Mouse (Mus musculus) lung, embryonic 15.5 days (tissue): ENCODE results near the gene 3100002H09Rik. TPM values are rescaled to one million over a fixed set of nuclear protein-coding genes. Genes with fewer than 3 reads are reported as not detected.
A peak's percentile ranks its signal among the peaks of the same experiment; 100 is the strongest.

Experiments
- ATAC-seq: fragments of 200-750 bp; cut with Nextera tagmentation; 2 replicates; pipeline ENCODE4 v1.8.0; 2017; ENCODE audit warnings: moderate number of reproducible peaks, borderline replicate concordance; ENCODE audit not compliant: low FRiP score, low TSS enrichment; ENCODE audit errors: extremely low read depth
- H3K27ac ChIP-seq: fragments of 300-500 bp; sonication (generic); 2 replicates; pipeline ENCODE4 v1.5.1; 2015; ENCODE audit warnings: moderate library complexity, mild to moderate bottlenecking, inconsistent platforms
- H3K27me3 ChIP-seq: fragments of 300-500 bp; sonication (generic); 2 replicates; pipeline ENCODE4 v1.6.1; 2015; ENCODE audit warnings: inconsistent platforms
- H3K36me3 ChIP-seq: fragments of 300-500 bp; sonication (generic); 2 replicates; pipeline ENCODE4 v1.6.1; 2015; ENCODE audit warnings: inconsistent platforms
- H3K4me1 ChIP-seq: fragments of 300-500 bp; sonication (generic); 2 replicates; pipeline ENCODE4 v1.6.1; 2015; ENCODE audit warnings: inconsistent platforms
- H3K4me2 ChIP-seq: fragments of 300-500 bp; sonication (generic); 2 replicates; pipeline ENCODE4 v1.6.1; 2015; ENCODE audit warnings: inconsistent platforms, mild to moderate bottlenecking, moderate library complexity
- H3K4me3 ChIP-seq: fragments of 300-500 bp; sonication (generic); 2 replicates; pipeline ENCODE4 v1.5.1; 2015; ENCODE audit warnings: mild to moderate bottlenecking, inconsistent platforms
- H3K9ac ChIP-seq: fragments of 300-500 bp; sonication (generic); 2 replicates; pipeline ENCODE4 v1.6.1; 2015; ENCODE audit warnings: inconsistent platforms
- H3K9me3 ChIP-seq: fragments of 300-500 bp; sonication (generic); 2 replicates; pipeline ENCODE4 v1.6.1; 2016; ENCODE audit warnings: inconsistent platforms
- WGBS: fragments of 180-500 bp; shearing (Covaris S2); methylation state at CpG from one replicate; pipeline ENCODE4 v1.1.7; 2015; 5-methylcytosine and 5-hydroxymethylcytosine counted together
- polyA plus RNA-seq: library from polyadenylated mRNA; unstranded; fragments of >200 nt; fragmentation: Nextera tagmentation; extraction: Ambion mirVana; gene quantifications from 2 replicates; pipeline ENCODE4 v1.2.1, GENCODE M21; 2015

The 3100002H09Rik gene
- polyA plus RNA-seq: not detected in 2 replicates

GRCm38 (mm10) chr4:124610703-124611102 is at the start of gene 3100002H09Rik:
TSS of gene 3100002H09Rik (minus strand) at chr4:124610803.
- ATAC-seq: no peak
- Histone ChIP-seq H3K4me2 (no peak within 1 kb of the TSS), H3K9ac (no peak within 1 kb of the TSS), H3K4me3 (no peak within 1 kb of the TSS), H3K27ac (no peak within 1 kb of the TSS), H3K36me3 (no peaks in the 10 kb centered on the region), H3K4me1 (no peaks in the 10 kb centered on the region), H3K27me3 (no peaks in the 10 kb centered on the region; the same call in 1 of the 2 replicates), H3K9me3 (no peaks in the 10 kb centered on the region)
- 74% methylated on average over 2 of the region's 2 CpGs for WGBS

- 3% methylated on average over 68 of the region's 68 CpGs for WGBS
These were observed 48.9 kb upstream of the 3100002H09Rik start for GRCm38 (mm10) chr4:124659251-124660217.

GRCm38 (mm10) chr4:124658412-124658851 is 47.8 kb upstream of the 3100002H09Rik start:
- WGBS: 2% methylated on average over 39 of the region's 39 CpGs
- Histone ChIP-seq H3K4me2 (peak overlapping the region; percentile 97), H3K9me3 (no peaks in the 10 kb centered on the region), H3K36me3 (no peaks in the 10 kb centered on the region), H3K4me3 (peak overlapping the region; percentile 60), H3K27me3 (peaks cover 100% of the 10 kb centered on the region), H3K4me1 (peaks cover 34% of the 10 kb centered on the region), H3K27ac (no peak overlapping the region), H3K9ac (no peak overlapping the region)
- no peak for ATAC-seq

More at GRCm38 (mm10) chr4:124659251-124660217, 48.9 kb upstream of the 3100002H09Rik start:
- H3K4me1 ChIP-seq: peaks cover 34% of the 10 kb centered on the region
- no peaks in the 10 kb centered on the region for H3K9me3 ChIP-seq
- H3K36me3 ChIP-seq: no peaks in the 10 kb centered on the region
- no peak for ATAC-seq
- H3K27me3 ChIP-seq: peaks cover 100% of the 10 kb centered on the region
- H3K9ac ChIP-seq: no peak overlapping the region
- H3K27ac ChIP-seq: no peak overlapping the region
- peak overlapping the region; percentile 60 for H3K4me3 ChIP-seq
- H3K4me2 ChIP-seq: peak overlapping the region; percentile 97

DNA sequence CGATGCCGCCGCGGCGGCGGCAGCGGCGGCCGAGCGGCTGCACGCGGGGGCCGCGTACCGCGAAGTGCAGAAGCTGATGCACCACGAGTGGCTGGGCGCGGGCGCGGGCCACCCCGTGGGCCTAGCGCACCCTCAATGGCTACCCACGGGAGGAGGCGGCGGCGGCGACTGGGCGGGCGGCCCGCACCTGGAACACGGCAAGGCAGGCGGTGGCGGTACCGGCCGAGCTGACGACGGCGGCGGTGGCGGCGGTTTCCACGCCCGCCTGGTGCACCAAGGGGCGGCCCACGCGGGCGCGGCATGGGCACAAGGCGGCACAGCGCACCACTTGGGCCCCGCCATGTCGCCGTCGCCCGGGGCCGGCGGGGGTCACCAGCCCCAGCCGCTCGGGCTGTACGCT is 47.2 kb upstream of the 3100002H09Rik start:
- Histone ChIP-seq H3K9ac (no peak overlapping the region), H3K27ac (no peak overlapping the region), H3K36me3 (no peaks in the 10 kb centered on the region), H3K27me3 (peaks cover 100% of the 10 kb centered on the region), H3K4me3 (peak overlapping the region; percentile 60), H3K9me3 (no peaks in the 10 kb centered on the region), H3K4me1 (peaks cover 34% of the 10 kb centered on the region), H3K4me2 (peak overlapping the region; percentile 97)
- ATAC-seq: no peak
- WGBS: 2% methylated on average over 48 of the region's 61 CpGs

GRCm38 (mm10) chr4:124656854-124657650 is 46.4 kb upstream of the 3100002H09Rik start:
- H3K27ac ChIP-seq: no peak overlapping the region
- no peaks in the 10 kb centered on the region for H3K36me3 ChIP-seq
- H3K4me2 ChIP-seq: peak overlapping the region; percentile 97
- H3K4me3 ChIP-seq: peak overlapping the region; percentile 60
- under 1% methylated on average over 52 of the region's 92 CpGs for whole genome bisulfite sequencing
- ATAC-seq: peak; percentile 91
- peaks cover 99% of the 10 kb centered on the region for H3K27me3 ChIP-seq
- H3K4me1 ChIP-seq: peaks cover 34% of the 10 kb centered on the region
- no peaks in the 10 kb centered on the region for H3K9me3 ChIP-seq
- H3K9ac ChIP-seq: peak overlapping the region; percentile 28

GRCm38 (mm10) chr4:124656518-124656853 is 45.9 kb upstream of the 3100002H09Rik start, which contains the start of gene Pou3f1:
TSS of gene Pou3f1 (plus strand) at chr4:124656807.
- no peak within 1 kb of the TSS for H3K27ac ChIP-seq
- peak within 1 kb of the TSS; percentile 28 for H3K9ac ChIP-seq
- peak within 1 kb of the TSS; percentile 60 for H3K4me3 ChIP-seq
- peaks cover 34% of the 10 kb centered on the region for H3K4me1 ChIP-seq
- no peaks in the 10 kb centered on the region for H3K9me3 ChIP-seq
- H3K4me2 ChIP-seq: peak within 1 kb of the TSS; percentile 97
- H3K27me3 ChIP-seq: peaks cover 94% of the 10 kb centered on the region
- no peak for ATAC-seq
- WGBS: 1% methylated on average over 15 of the region's 15 CpGs
- no peaks in the 10 kb centered on the region for H3K36me3 ChIP-seq

- no peak for ATAC-seq
- H3K27ac ChIP-seq: no peak overlapping the region
- H3K27me3 ChIP-seq: peaks cover 73% of the 10 kb centered on the region
- H3K9me3 ChIP-seq: no peaks in the 10 kb centered on the region
- 9% methylated on average over 9 of the region's 9 CpGs for WGBS
- no peaks in the 10 kb centered on the region for H3K36me3 ChIP-seq
- H3K4me1 ChIP-seq: peaks cover 17% of the 10 kb centered on the region
- no peak overlapping the region for H3K9ac ChIP-seq
- H3K4me3 ChIP-seq: no peak overlapping the region
- H3K4me2 ChIP-seq: no peak overlapping the region
These were observed 42.3 kb upstream of the 3100002H09Rik start for GRCm38 (mm10) chr4:124652886-124653285.

GRCm38 (mm10) chr4:124647909-124648308 is 37.3 kb upstream of the 3100002H09Rik start:
- H3K36me3 ChIP-seq: no peaks in the 10 kb centered on the region
- WGBS: 35% methylated on average over 5 of the region's 5 CpGs
- peaks cover 12% of the 10 kb centered on the region for H3K4me1 ChIP-seq
- no peak overlapping the region for H3K27ac ChIP-seq
- no peak overlapping the region for H3K9ac ChIP-seq
- no peak for ATAC-seq
- H3K4me3 ChIP-seq: no peak overlapping the region
- H3K9me3 ChIP-seq: no peaks in the 10 kb centered on the region
- no peak overlapping the region for H3K4me2 ChIP-seq
- peaks cover 24% of the 10 kb centered on the region for H3K27me3 ChIP-seq

- no peak overlapping the region for H3K27ac ChIP-seq
- WGBS: 9% methylated on average over 8 of the region's 8 CpGs
- H3K36me3 ChIP-seq: no peaks in the 10 kb centered on the region
- peak overlapping the region; percentile 19 for H3K4me3 ChIP-seq
- H3K4me1 ChIP-seq: peaks cover 12% of the 10 kb centered on the region
- H3K9ac ChIP-seq: no peak overlapping the region
- peak overlapping the region; percentile 44 for H3K4me2 ChIP-seq
- H3K9me3 ChIP-seq: no peaks in the 10 kb centered on the region
- peaks cover 15% of the 10 kb centered on the region for H3K27me3 ChIP-seq
- ATAC-seq: 0 out of 2 replicates have a peak, but pooled peaks have one; percentile 28
These were observed 36.0 kb upstream of the 3100002H09Rik start for GRCm38 (mm10) chr4:124646591-124646990.

DNA sequence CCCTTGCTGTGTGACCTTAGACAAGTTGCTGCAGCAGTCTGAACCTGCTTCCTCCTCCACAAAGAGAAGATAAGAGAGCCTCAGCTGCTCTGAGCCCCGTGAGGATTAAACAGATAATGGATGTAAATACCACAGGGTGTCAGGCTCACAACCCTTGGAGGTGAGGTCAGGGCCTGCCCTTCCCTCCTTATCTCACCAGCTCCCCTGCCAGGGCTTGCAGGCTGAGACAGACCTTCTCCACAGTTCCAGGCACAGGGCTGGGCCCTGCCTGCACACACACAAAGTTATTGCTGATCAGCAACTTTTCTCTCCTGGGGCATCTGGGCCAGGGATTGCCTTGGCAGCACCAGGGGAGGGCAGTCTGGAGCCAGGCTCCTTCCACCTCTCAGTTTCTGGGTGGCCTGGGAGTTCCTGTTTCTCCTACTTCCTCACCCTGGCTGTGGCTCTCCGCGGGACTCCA is 34.4 kb upstream of the 3100002H09Rik start:
- Histone ChIP-seq H3K27me3 (peaks cover 22% of the 10 kb centered on the region; the same call in 1 of the 2 replicates), H3K4me3 (no peak overlapping the region), H3K9me3 (no peaks in the 10 kb centered on the region), H3K27ac (no peak overlapping the region), H3K4me2 (no peak overlapping the region), H3K9ac (no peak overlapping the region), H3K4me1 (peaks cover 12% of the 10 kb centered on the region), H3K36me3 (no peaks in the 10 kb centered on the region)
- 4% methylated on average over 3 of the region's 3 CpGs for WGBS
- ATAC-seq: no peak; the same call in 1 of the 2 replicates

DNA sequence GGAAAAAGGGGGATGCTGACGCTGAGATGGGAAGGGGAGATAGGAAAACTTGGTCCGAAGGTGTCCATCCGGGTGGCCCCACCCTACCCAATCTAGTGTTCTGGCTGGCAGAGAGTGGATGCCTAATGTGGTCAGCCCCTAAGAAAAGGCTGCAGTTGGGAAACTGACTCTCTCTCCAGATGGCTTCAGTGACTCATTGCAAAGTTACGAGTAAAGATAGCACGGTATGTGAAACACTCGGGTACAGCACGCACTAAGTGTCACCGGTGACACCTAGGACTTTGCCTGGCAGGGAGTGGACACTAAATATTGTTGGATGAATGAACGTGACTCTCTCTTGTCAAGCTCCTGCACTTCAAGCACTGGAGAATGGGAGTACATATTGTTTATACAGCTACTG is 33.3 kb upstream of the 3100002H09Rik start:
- no peak for ATAC-seq
- H3K4me3 ChIP-seq: no peak overlapping the region
- H3K4me1 ChIP-seq: peaks cover 12% of the 10 kb centered on the region
- H3K36me3 ChIP-seq: no peaks in the 10 kb centered on the region
- H3K9me3 ChIP-seq: no peaks in the 10 kb centered on the region
- no peak overlapping the region for H3K27ac ChIP-seq
- WGBS: 82% methylated on average over 9 of the region's 9 CpGs
- no peak overlapping the region for H3K4me2 ChIP-seq
- peaks cover 28% of the 10 kb centered on the region; the same call in 1 of the 2 replicates for H3K27me3 ChIP-seq
- H3K9ac ChIP-seq: no peak overlapping the region
